Mouse (Mus musculus): ENCODE measurements around the gene Klf5.

Klf5 gene

GRCm38 (mm10) chr14:99309606-99310005 lies 11.1 kb downstream of the Klf5 start:
- no peak for ATAC-seq (ENCODE audit: low TSS enrichment)

GRCm38 (mm10) chr14:99310358-99310757 lies 11.9 kb downstream of the Klf5 start:
- no peak for ATAC-seq (ENCODE audit: low TSS enrichment)

GRCm38 (mm10) chr14:99313062-99313461 lies 14.6 kb downstream of the Klf5 start:
- ATAC-seq (ENCODE audit: low TSS enrichment), result no peak

GRCm38 (mm10) chr14:99316275-99316674 lies 17.8 kb downstream of the Klf5 start:
- no peak for ATAC-seq (ENCODE audit: low TSS enrichment)

- ATAC-seq (ENCODE audit: low TSS enrichment), result no peak
These were observed 22.2 kb downstream of the Klf5 start for GRCm38 (mm10) chr14:99320736-99321135.

GRCm38 (mm10) chr14:99323376-99323775 lies 24.9 kb downstream of the Klf5 start:
- ATAC-seq (ENCODE audit: low TSS enrichment), result no peak

- no peak for ATAC-seq (ENCODE audit: low TSS enrichment)
These were observed 26.0 kb downstream of the Klf5 start for GRCm38 (mm10) chr14:99324523-99324922.

GRCm38 (mm10) chr14:99325597-99326472 lies 27.3 kb downstream of the Klf5 start:
- ATAC-seq (ENCODE audit: low TSS enrichment), result no peak

- ATAC-seq (ENCODE audit: low TSS enrichment), result no peak
These were observed 38.1 kb downstream of the Klf5 start for GRCm38 (mm10) chr14:99336598-99336997.

GRCm38 (mm10) chr14:99339021-99339420 lies 40.5 kb downstream of the Klf5 start:
- no peak for ATAC-seq (ENCODE audit: low TSS enrichment)

- no peak for ATAC-seq (ENCODE audit: low TSS enrichment)
These were observed 41.4 kb downstream of the Klf5 start for GRCm38 (mm10) chr14:99339681-99340522.

GRCm38 (mm10) chr14:99340703-99341102 lies 42.2 kb downstream of the Klf5 start:
- ATAC-seq (ENCODE audit: low TSS enrichment), result no peak

GRCm38 (mm10) chr14:99348175-99348764 lies 49.8 kb downstream of the Klf5 start:
- no peak for ATAC-seq (ENCODE audit: low TSS enrichment)

GRCm38 (mm10) chr14:99349606-99350005 lies 51.1 kb downstream of the Klf5 start:
- ATAC-seq (ENCODE audit: low TSS enrichment), result no peak

GRCm38 (mm10) chr14:99352989-99353388 lies 54.5 kb downstream of the Klf5 start:
- ATAC-seq (ENCODE audit: low TSS enrichment), result no peak

- no peak for ATAC-seq (ENCODE audit: low TSS enrichment)
These were observed 55.6 kb downstream of the Klf5 start for GRCm38 (mm10) chr14:99354046-99354445.

- peak; percentile 13; the same call in 1 of the 2 replicates for ATAC-seq (ENCODE audit: low TSS enrichment)
These were observed 56.5 kb downstream of the Klf5 start for GRCm38 (mm10) chr14:99354761-99355609.

GRCm38 (mm10) chr14:99355610-99355870 lies 57.0 kb downstream of the Klf5 start:
- no peak for ATAC-seq (ENCODE audit: low TSS enrichment)

GRCm38 (mm10) chr14:99362956-99363355 lies 64.5 kb downstream of the Klf5 start:
- no peak for ATAC-seq (ENCODE audit: low TSS enrichment)

- ATAC-seq (ENCODE audit: low TSS enrichment), result no peak
These were observed 65.7 kb downstream of the Klf5 start for GRCm38 (mm10) chr14:99364007-99364784.

Data from frontal cortex, adult (tissue).